Mouse (Mus musculus): Measurements from ENCODE around the gene B3galt5. TPM values are rescaled to one million over a fixed set of nuclear protein-coding genes. Genes with fewer than 3 reads are reported as not detected.

The B3galt5 gene
- polyA plus RNA-seq, 1 experiment: not detected

- Histone ChIP-seq H3K4me3 (replicated peaks) (no peak overlapping the region), H3K27me3 (ENCODE audit: control insufficient read depth) (peaks cover 19% of the 10 kb centered on the region), H3K4me1 (ENCODE audit: control insufficient read depth) (no peaks in the 10 kb centered on the region), H3K36me3 (ENCODE audit: control insufficient read depth) (no peaks in the 10 kb centered on the region), H3K9me3 (ENCODE audit: control insufficient read depth, low read length) (no peaks in the 10 kb centered on the region)
- TF ChIP-seq GATA1 (IDR thresholded peaks at IDR 0.05; ENCODE audit: low read length) (no peak), TAL1 (IDR thresholded peaks at IDR 0.05; ENCODE audit: low read length) (no peak)
These were observed 47.0 kb downstream of the B3galt5 start for GRCm38 (mm10) chr16:96282566-96282965.

GRCm38 (mm10) chr16:96291885-96292284 is 56.3 kb downstream of the B3galt5 start:
- H3K9me3 ChIP-seq (ENCODE audit: control insufficient read depth, low read length): no peaks in the 10 kb centered on the region
- TF ChIP-seq GATA1 (IDR thresholded peaks at IDR 0.05; ENCODE audit: low read length) (no peak), TAL1 (IDR thresholded peaks at IDR 0.05; ENCODE audit: low read length) (no peak)

GRCm38 (mm10) chr16:96292530-96293173 is 57.1 kb downstream of the B3galt5 start:
- Histone ChIP-seq H3K9me3 (ENCODE audit: control insufficient read depth, low read length) (no peaks in the 10 kb centered on the region), H3K4me1 (ENCODE audit: control insufficient read depth) (no peaks in the 10 kb centered on the region), H3K36me3 (ENCODE audit: control insufficient read depth) (no peaks in the 10 kb centered on the region), H3K4me3 (replicated peaks) (no peak overlapping the region), H3K27me3 (ENCODE audit: control insufficient read depth) (no peaks in the 10 kb centered on the region)
- no peak for TF ChIP-seq GATA1 (IDR thresholded peaks at IDR 0.05; ENCODE audit: low read length)
- TF ChIP-seq TAL1 (IDR thresholded peaks at IDR 0.05; ENCODE audit: low read length): no peak

More at GRCm38 (mm10) chr16:96291885-96292284, 56.3 kb downstream of the B3galt5 start:
- Histone ChIP-seq H3K4me1 (ENCODE audit: control insufficient read depth) (no peaks in the 10 kb centered on the region), H3K27me3 (ENCODE audit: control insufficient read depth) (no peaks in the 10 kb centered on the region), H3K4me3 (replicated peaks) (no peak overlapping the region), H3K36me3 (ENCODE audit: control insufficient read depth) (no peaks in the 10 kb centered on the region)

- Histone ChIP-seq H3K36me3 (ENCODE audit: control insufficient read depth) (no peaks in the 10 kb centered on the region), H3K4me1 (ENCODE audit: control insufficient read depth) (no peaks in the 10 kb centered on the region), H3K9me3 (ENCODE audit: control insufficient read depth, low read length) (no peaks in the 10 kb centered on the region), H3K4me3 (replicated peaks) (no peak overlapping the region), H3K27me3 (ENCODE audit: control insufficient read depth) (no peaks in the 10 kb centered on the region)
- no peak for TF ChIP-seq GATA1 (IDR thresholded peaks at IDR 0.05; ENCODE audit: low read length)
- no peak for TF ChIP-seq TAL1 (IDR thresholded peaks at IDR 0.05; ENCODE audit: low read length)
These were observed 62.5 kb downstream of the B3galt5 start for GRCm38 (mm10) chr16:96298075-96298474.

- H3K4me1 ChIP-seq (ENCODE audit: control insufficient read depth): no peaks in the 10 kb centered on the region
- no peak for TF ChIP-seq GATA1 (IDR thresholded peaks at IDR 0.05; ENCODE audit: low read length)
- no peak for TF ChIP-seq TAL1 (IDR thresholded peaks at IDR 0.05; ENCODE audit: low read length)
- H3K4me3 ChIP-seq (replicated peaks): no peak overlapping the region
- H3K27me3 ChIP-seq (ENCODE audit: control insufficient read depth): no peaks in the 10 kb centered on the region
- no peaks in the 10 kb centered on the region for H3K36me3 ChIP-seq (ENCODE audit: control insufficient read depth)
- H3K9me3 ChIP-seq (ENCODE audit: control insufficient read depth, low read length): no peaks in the 10 kb centered on the region
These were observed 63.0 kb downstream of the B3galt5 start for GRCm38 (mm10) chr16:96298574-96298973.

GRCm38 (mm10) chr16:96303356-96303755 is 67.8 kb downstream of the B3galt5 start:
- no peaks in the 10 kb centered on the region for H3K4me1 ChIP-seq (ENCODE audit: control insufficient read depth)
- no peaks in the 10 kb centered on the region for H3K9me3 ChIP-seq (ENCODE audit: control insufficient read depth, low read length)
- no peaks in the 10 kb centered on the region for H3K27me3 ChIP-seq (ENCODE audit: control insufficient read depth)
- H3K36me3 ChIP-seq (ENCODE audit: control insufficient read depth): no peaks in the 10 kb centered on the region
- no peak overlapping the region for H3K4me3 ChIP-seq (replicated peaks)
- TF ChIP-seq TAL1 (IDR thresholded peaks at IDR 0.05; ENCODE audit: low read length) (no peak), GATA1 (IDR thresholded peaks at IDR 0.05; ENCODE audit: low read length) (no peak)

- Histone ChIP-seq H3K36me3 (ENCODE audit: control insufficient read depth) (no peaks in the 10 kb centered on the region), H3K9me3 (ENCODE audit: control insufficient read depth, low read length) (no peaks in the 10 kb centered on the region), H3K4me1 (ENCODE audit: control insufficient read depth) (no peaks in the 10 kb centered on the region), H3K27me3 (ENCODE audit: control insufficient read depth) (no peaks in the 10 kb centered on the region), H3K4me3 (replicated peaks) (no peak overlapping the region)
- TF ChIP-seq GATA1 (IDR thresholded peaks at IDR 0.05; ENCODE audit: low read length): no peak
- no peak for TF ChIP-seq TAL1 (IDR thresholded peaks at IDR 0.05; ENCODE audit: low read length)
These were observed 68.8 kb downstream of the B3galt5 start for GRCm38 (mm10) chr16:96304438-96304837.

GRCm38 (mm10) chr16:96306905-96307304 is 71.3 kb downstream of the B3galt5 start:
- H3K36me3 ChIP-seq (ENCODE audit: control insufficient read depth): no peaks in the 10 kb centered on the region
- no peaks in the 10 kb centered on the region for H3K9me3 ChIP-seq (ENCODE audit: control insufficient read depth, low read length)
- TF ChIP-seq GATA1 (IDR thresholded peaks at IDR 0.05; ENCODE audit: low read length) (no peak), TAL1 (IDR thresholded peaks at IDR 0.05; ENCODE audit: low read length) (no peak)
- H3K27me3 ChIP-seq (ENCODE audit: control insufficient read depth): no peaks in the 10 kb centered on the region
- H3K4me1 ChIP-seq (ENCODE audit: control insufficient read depth): no peaks in the 10 kb centered on the region
- H3K4me3 ChIP-seq (replicated peaks): no peak overlapping the region

- no peaks in the 10 kb centered on the region for H3K27me3 ChIP-seq (ENCODE audit: control insufficient read depth)
- TF ChIP-seq GATA1 (IDR thresholded peaks at IDR 0.05; ENCODE audit: low read length) (no peak), TAL1 (IDR thresholded peaks at IDR 0.05; ENCODE audit: low read length) (no peak)
- no peaks in the 10 kb centered on the region for H3K36me3 ChIP-seq (ENCODE audit: control insufficient read depth)
- no peaks in the 10 kb centered on the region for H3K4me1 ChIP-seq (ENCODE audit: control insufficient read depth)
- no peak overlapping the region for H3K4me3 ChIP-seq (replicated peaks)
- 0 out of 2 replicates have a peak, but pooled peaks cover under 1% of the 10 kb centered on the region for H3K9me3 ChIP-seq (ENCODE audit: control insufficient read depth, low read length)
These were observed 82.2 kb downstream of the B3galt5 start for GRCm38 (mm10) chr16:96317803-96318202.

GRCm38 (mm10) chr16:96322739-96323138 is 87.1 kb downstream of the B3galt5 start:
- Histone ChIP-seq H3K27me3 (ENCODE audit: control insufficient read depth) (no peaks in the 10 kb centered on the region), H3K36me3 (ENCODE audit: control insufficient read depth) (no peaks in the 10 kb centered on the region), H3K4me1 (ENCODE audit: control insufficient read depth) (no peaks in the 10 kb centered on the region; the same call in 1 of the 2 replicates), H3K4me3 (replicated peaks) (no peak overlapping the region), H3K9me3 (ENCODE audit: control insufficient read depth, low read length) (no peaks in the 10 kb centered on the region)
- TF ChIP-seq TAL1 (IDR thresholded peaks at IDR 0.05; ENCODE audit: low read length) (no peak), GATA1 (IDR thresholded peaks at IDR 0.05; ENCODE audit: low read length) (no peak)

Measured in erythroblast, embryonic 14.5 days (primary cell).